Mouse (Mus musculus) ES-E14 (cell line): ENCODE data around the gene Fgr. TPM values are rescaled to one million over a fixed set of nuclear protein-coding genes. Genes with fewer than 3 reads are reported as not detected.

Source experiments
- DNase-seq: peaks from one replicate; pipeline ENCODE4 v3.0.0-alpha.2; 2013; ENCODE audit warnings: low read depth, low spot score
- H3K27ac ChIP-seq: 2 replicates; pipeline ENCODE4 v1.5.1; 2012; ENCODE audit warnings: low read depth, mild to moderate bottlenecking, low read length, moderate library complexity, mixed read lengths; ENCODE audit not compliant: poor library complexity, insufficient read depth, severe bottlenecking
- H3K36me3 ChIP-seq: 2 replicates; pipeline ENCODE4 v1.6.1; 2012; ENCODE audit warnings: mild to moderate bottlenecking, low read length, moderate library complexity, mixed read lengths; ENCODE audit not compliant: control insufficient read depth, poor library complexity, insufficient read depth, severe bottlenecking
- H3K4me1 ChIP-seq, 2 experiments: fragments of 150-350 bp in 1 of 2; sonication (generic) in 1 of 2; 2 replicates each; pipeline ENCODE4 v1.6.1; 2012; ENCODE audit warnings: low read length in 2 of 2, mild to moderate bottlenecking in 1 of 2, mixed read lengths in 1 of 2; ENCODE audit not compliant: control insufficient read depth in 2 of 2, insufficient read depth in 2 of 2, poor library complexity in 1 of 2
- H3K4me3 ChIP-seq, 2 experiments: fragments of 150-350 bp in 1 of 2; sonication (generic) in 1 of 2; 2 replicates each; pipeline ENCODE4 v1.5.1; 2012; ENCODE audit warnings: low read length in 2 of 2, low read depth in 1 of 2, mild to moderate bottlenecking in 1 of 2, mixed read lengths in 1 of 2; ENCODE audit not compliant: insufficient read depth in 1 of 2, poor library complexity in 1 of 2, severe bottlenecking in 1 of 2
- H3K9ac ChIP-seq: 2 replicates; pipeline ENCODE4 v1.6.1; 2012; ENCODE audit warnings: low read depth, mild to moderate bottlenecking, low read length, mixed read lengths; ENCODE audit not compliant: poor library complexity, insufficient read depth, severe bottlenecking
- H3K9me3 ChIP-seq: fragments of 150-350 bp; sonication (generic); 2 replicates; pipeline ENCODE4 v1.6.1; 2012; ENCODE audit warnings: low read depth, mild to moderate bottlenecking, low read length; ENCODE audit not compliant: control insufficient read depth, insufficient read depth
- CHD2 ChIP-seq: IDR thresholded peaks from 2 replicates; pipeline ENCODE4 v1.6.1; 2014; ENCODE audit warnings: mild to moderate bottlenecking, low read depth, low read length, inconsistent platforms
- HCFC1 ChIP-seq: IDR thresholded peaks from 2 replicates; pipeline ENCODE4 v1.6.1; 2012; ENCODE audit warnings: low read length, inconsistent platforms, borderline replicate concordance; ENCODE audit not compliant: insufficient read depth
- MAFK ChIP-seq: IDR thresholded peaks from 2 replicates; pipeline ENCODE4 v1.6.1; 2014; ENCODE audit warnings: mild to moderate bottlenecking, low read depth, low read length, inconsistent platforms; ENCODE audit not compliant: insufficient read depth
- ZC3H11A ChIP-seq: IDR thresholded peaks from 2 replicates; pipeline ENCODE4 v1.6.1; 2012; ENCODE audit warnings: low read depth, mild to moderate bottlenecking, inconsistent platforms, low read length, borderline replicate concordance
- ZNF384 ChIP-seq: IDR thresholded peaks from 2 replicates; pipeline ENCODE4 v1.6.1; 2012; ENCODE audit warnings: low read depth, low read length, inconsistent platforms
- in situ Hi-C, 2 experiments: fragments of 600-800 bp; cut with MboI; formaldehyde crosslinking; loops; one replicate each; pipeline ENCODE4 v1.15.1; 2025; ENCODE audit warnings: low sequenced_read_pairs in 2 of 2, inconsistent platforms in 1 of 2; ENCODE audit not compliant: unreplicated experiment in 2 of 2
- total RNA-seq: library from RNA; depleted of rRNA; stranded (reverse); fragments of 300-350 nt; gene quantifications from 2 replicates; pipeline ENCODE4 v1.2.3, GENCODE M21; 2012

The Fgr gene
- total RNA-seq, 1 experiment, result 1.8 TPM

- in situ Hi-C loops, result loop anchor here in 1 of 2 experiments (25.0 kb wide), 1 partner anchor 270 kb away; the partner anchor contains the start of gene Tmem222
- no peaks in the 10 kb centered on the region for H3K9me3 ChIP-seq
- H3K4me1 ChIP-seq, result peaks cover 15 to 51% of the 10 kb centered on the region in 2 experiments
- H3K36me3 ChIP-seq, result peaks cover 2% of the 10 kb centered on the region; the same call in 1 of the 2 replicates
- no peak for DNase-seq
- no peak overlapping the region for H3K9ac ChIP-seq
- no peak overlapping the region for H3K4me3 ChIP-seq
- no peak overlapping the region for H3K27ac ChIP-seq
- TF ChIP-seq ZNF384 (no peak), MAFK (no peak), HCFC1 (no peak), CHD2 (no peak), ZC3H11A (no peak)
These were observed 43.8 kb downstream of the Fgr start for GRCm38 (mm10) chr4:133017597-133018262.

GRCm38 (mm10) chr4:133018263-133018798, 44.4 kb downstream of the Fgr start:
- Histone ChIP-seq H3K27ac (no peak overlapping the region), H3K4me1 (peaks cover 15 to 49% of the 10 kb centered on the region in 2 experiments), H3K9me3 (no peaks in the 10 kb centered on the region), H3K9ac (no peak overlapping the region), H3K36me3 (peaks cover 2% of the 10 kb centered on the region; the same call in 1 of the 2 replicates), H3K4me3 (no peak overlapping the region)
- TF ChIP-seq ZNF384, result no peak
- in situ Hi-C loops, result loop anchor here in 1 of 2 experiments (25.0 kb wide), 1 partner anchor 269 kb away; the partner anchor contains the start of gene Tmem222
- no peak for DNase-seq

- in situ Hi-C loops, result loop anchor here in 1 of 2 experiments (25.0 kb wide), 1 partner anchor 267 kb away; the partner anchor contains the start of gene Tmem222
- H3K9ac ChIP-seq, result no peak overlapping the region
- no peak overlapping the region; a peak in 2 of 4 replicates for H3K4me3 ChIP-seq
These were observed 46.8 kb downstream of the Fgr start for GRCm38 (mm10) chr4:133020721-133021120.

DNA sequence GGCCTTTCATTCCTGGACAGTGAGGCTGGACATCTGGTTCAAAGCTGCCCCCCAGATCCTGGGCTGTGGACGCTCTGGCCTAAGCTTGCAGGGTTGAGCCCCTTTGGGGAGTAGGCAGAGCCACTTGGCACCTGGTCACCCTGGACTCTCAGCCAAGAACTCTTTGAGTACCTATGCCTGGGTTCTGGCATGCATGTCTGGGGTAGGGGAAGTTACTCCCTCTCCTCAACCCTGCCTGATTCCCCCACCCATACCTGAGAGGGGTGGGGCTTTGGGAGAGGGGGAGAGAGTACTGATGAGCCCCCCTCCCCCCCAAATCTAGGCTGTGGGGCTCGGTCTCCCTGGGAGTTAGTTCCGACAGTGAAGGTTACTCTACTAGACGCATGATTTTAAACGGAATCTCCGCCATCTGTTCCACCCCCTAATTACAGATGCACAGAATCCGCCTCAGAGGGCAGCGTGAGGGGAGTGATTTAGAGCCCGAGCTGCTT, 47.3 kb downstream of the Fgr start:
- Histone ChIP-seq H3K36me3 (peaks cover 4% of the 10 kb centered on the region), H3K4me1 (peaks cover 21 to 56% of the 10 kb centered on the region in 2 experiments), H3K9ac (no peak overlapping the region; the same call in 1 of the 2 replicates), H3K4me3 (peak overlapping the region in 1 of 2 experiments; percentile 20; a peak in 2 of 4 replicates), H3K27ac (0 out of 2 replicates have a peak overlapping the region, but pooled peaks have one; percentile 13), H3K9me3 (no peaks in the 10 kb centered on the region)
- TF ChIP-seq HCFC1 (no peak), ZNF384 (no peak), MAFK (no peak)
- in situ Hi-C loops, result loop anchor here in 1 of 2 experiments (25.0 kb wide), 1 partner anchor 266 kb away; the partner anchor contains the start of gene Tmem222
- no peak for DNase-seq

More at GRCm38 (mm10) chr4:133020721-133021120, 46.8 kb downstream of the Fgr start:
- H3K27ac ChIP-seq, result 0 out of 2 replicates have a peak overlapping the region, but pooled peaks have one; percentile 13
- DNase-seq, result no peak
- H3K36me3 ChIP-seq, result peaks cover 3% of the 10 kb centered on the region
- H3K4me1 ChIP-seq, result peaks cover 19 to 55% of the 10 kb centered on the region in 2 experiments
- no peaks in the 10 kb centered on the region for H3K9me3 ChIP-seq
- no peak for TF ChIP-seq MAFK
- TF ChIP-seq ZNF384, result no peak
- no peak for TF ChIP-seq CHD2
- no peak for TF ChIP-seq ZC3H11A
- no peak for TF ChIP-seq HCFC1
